Mouse (Mus musculus): ENCODE results near the gene Prkcq.

Prkcq gene

DNA sequence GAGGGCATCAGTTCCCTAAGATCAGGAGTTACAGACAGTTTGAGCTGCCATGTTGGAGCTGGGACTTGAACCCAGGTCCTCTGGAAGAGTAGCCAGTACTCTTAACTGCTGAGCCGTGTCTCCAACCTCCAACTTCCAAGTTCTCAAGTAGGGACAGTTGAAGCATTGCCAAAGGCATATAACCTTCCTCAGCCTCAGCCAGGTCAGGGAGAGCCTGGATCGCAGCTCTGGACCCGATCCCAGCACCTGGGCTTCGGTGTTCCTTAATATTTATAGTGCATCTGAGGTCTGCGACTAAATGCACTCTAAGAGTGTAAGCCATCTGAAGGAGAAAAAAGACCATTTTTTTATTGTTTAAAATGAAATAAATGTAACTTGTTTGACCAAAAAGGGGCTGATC, 12.1 kb downstream of the Prkcq start:
- ATAC-seq (ENCODE audit: insufficient number of reproducible peaks, low FRiP score, low TSS enrichment), result no peak

DNA sequence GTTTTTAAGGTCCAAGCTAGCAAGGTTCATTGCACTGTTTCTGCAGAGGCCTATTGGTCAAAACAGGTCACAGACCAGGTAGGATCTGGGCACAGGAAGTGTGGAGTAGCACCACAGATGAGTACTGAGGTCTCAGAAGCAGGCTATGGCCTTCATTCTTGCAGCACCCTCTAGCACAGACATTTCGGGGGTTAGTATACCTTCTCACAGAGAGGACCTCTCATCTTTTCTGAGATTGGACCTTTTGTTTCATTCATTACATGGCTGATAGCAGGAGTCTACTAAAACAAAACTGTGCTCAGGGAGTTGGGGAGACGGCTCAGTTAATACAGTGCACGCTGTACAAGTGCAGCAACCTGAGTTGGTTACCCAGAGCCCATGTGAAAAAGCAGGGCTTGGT, 14.7 kb downstream of the Prkcq start:
- ATAC-seq (ENCODE audit: insufficient number of reproducible peaks, low FRiP score, low TSS enrichment), result no peak

DNA sequence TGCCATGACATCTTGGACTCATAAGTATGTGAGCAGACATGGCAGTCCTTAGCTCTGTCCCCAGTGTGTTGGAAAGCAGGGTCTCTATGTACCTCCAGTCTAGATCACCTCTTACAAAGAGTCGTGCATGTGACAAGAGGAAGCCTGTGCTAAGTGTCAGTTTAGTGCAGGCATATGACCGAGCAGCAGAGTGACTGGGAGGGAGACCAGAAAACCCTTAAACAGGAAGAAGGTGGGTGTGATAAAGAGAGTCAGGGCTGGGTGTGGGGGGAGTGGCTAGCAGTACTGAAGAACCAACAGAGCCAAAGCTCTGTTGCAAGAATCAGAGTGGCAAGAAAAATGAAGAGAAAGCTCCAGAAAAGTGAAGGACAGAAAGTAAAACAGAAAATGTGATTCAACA, 15.3 kb downstream of the Prkcq start:
- no peak for ATAC-seq (ENCODE audit: insufficient number of reproducible peaks, low FRiP score, low TSS enrichment)

DNA sequence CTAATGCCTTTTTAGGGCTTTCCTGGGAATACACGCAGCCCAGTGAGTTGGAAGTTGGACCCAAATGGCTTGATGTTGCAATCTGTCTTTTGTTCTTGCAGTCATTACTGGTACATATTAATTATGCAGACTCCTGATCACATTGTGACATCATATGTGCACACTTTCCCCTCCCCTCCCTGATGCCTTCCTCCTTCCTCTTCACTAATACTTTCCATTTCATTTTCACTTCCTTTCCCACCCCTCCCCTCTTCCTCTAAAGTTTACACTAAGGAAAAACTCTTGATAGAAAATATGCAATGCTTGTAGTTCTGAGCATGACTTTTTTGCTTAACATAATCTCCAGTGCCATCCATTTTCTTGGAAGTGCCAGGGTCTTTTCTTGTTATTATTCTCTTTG, 16.4 kb downstream of the Prkcq start:
- ATAC-seq (ENCODE audit: insufficient number of reproducible peaks, low FRiP score, low TSS enrichment), result no peak

DNA sequence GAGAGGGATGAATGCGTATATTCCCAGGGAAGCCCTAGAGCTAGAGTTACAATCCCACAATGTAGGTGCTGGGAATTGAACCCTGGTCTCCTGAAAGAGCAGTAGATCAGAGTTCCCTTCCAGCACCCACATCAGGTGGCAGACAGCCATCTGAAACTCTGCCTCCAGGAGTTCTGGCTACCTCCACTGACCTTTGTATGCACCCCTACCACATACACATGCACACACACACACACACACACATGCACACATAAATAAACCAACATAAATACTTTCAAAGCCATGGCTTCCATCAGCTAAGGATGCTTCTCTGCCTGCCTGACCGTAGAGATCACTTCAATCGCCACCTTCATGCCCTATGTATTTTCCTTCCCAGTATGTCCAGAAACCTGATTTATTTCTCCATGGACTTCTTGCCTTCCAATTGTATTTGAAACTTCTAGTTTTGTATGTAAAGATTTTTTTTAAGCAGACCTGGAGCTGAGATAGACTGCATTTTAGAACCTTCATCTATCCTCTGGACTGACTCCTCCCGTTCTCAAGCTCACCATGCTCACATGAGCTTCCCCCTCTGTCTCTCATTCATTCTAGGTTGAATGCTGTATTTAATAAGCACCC, 17.4 kb downstream of the Prkcq start:
- no peak for ATAC-seq (ENCODE audit: insufficient number of reproducible peaks, low FRiP score, low TSS enrichment)

DNA sequence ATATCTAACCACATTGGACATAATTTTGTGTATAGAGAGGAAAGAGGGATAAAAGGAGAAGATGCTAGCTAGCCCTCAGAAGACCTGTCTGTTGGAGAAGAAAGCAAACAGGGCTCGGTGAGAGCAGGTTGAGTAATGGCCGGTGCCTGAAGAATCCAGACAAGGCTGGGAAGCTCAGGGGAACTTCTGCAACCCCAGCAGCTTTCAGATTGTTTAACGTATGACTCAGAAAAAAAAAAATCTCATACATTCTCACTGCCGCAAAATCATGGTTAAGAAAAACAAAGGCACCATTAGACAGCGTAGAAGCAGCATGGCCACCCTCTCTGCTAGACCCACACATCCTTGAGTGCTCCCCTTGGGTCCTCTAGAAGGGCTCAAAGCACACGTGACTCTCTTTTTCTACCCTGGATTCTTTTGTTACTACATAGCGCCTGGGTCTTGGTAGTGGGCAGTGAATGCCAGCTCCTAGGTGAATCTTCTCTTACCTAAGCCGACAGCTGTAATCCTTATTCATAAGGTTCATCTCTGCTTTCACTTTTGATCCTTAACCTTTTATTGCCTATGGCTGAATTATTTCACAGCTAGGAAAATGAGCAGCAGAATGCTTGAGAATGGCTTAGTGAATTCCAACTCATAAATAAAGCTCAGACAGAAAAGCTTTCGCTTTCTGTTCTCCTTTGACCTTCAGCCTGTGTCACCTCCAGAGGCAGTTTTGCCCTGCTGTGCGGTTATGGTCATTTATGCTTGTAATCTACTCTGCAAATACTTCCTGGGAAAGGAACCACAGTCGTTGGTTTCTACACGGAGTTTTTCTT, 20.6 kb downstream of the Prkcq start:
- no peak for ATAC-seq (ENCODE audit: insufficient number of reproducible peaks, low FRiP score, low TSS enrichment)

DNA sequence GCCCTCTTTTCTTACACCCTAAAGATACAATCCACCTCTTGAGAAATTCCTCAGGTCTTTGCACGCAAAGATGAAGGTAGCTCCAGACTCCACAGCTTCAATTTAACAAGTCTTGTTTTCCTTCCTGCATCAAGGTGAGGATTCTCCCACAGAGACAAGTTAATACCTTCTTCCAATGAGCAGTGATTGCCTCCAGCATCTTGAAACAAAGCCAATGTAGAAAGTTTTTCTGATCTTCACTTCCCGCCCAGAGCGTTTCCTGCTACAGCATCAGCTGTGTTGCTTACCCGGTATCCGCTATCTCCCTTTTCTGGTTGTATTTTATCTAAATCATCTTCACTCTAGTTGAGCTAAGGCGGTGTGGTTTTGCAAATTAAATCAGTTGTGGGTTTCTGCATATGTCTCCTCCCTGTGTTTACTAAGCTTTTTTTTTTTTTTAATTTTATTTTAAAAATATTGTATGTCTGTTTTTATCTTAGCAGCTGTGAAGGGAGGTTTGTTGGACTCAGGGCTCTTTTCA, 21.3 kb downstream of the Prkcq start:
- no peak for ATAC-seq (ENCODE audit: insufficient number of reproducible peaks, low FRiP score, low TSS enrichment)

DNA sequence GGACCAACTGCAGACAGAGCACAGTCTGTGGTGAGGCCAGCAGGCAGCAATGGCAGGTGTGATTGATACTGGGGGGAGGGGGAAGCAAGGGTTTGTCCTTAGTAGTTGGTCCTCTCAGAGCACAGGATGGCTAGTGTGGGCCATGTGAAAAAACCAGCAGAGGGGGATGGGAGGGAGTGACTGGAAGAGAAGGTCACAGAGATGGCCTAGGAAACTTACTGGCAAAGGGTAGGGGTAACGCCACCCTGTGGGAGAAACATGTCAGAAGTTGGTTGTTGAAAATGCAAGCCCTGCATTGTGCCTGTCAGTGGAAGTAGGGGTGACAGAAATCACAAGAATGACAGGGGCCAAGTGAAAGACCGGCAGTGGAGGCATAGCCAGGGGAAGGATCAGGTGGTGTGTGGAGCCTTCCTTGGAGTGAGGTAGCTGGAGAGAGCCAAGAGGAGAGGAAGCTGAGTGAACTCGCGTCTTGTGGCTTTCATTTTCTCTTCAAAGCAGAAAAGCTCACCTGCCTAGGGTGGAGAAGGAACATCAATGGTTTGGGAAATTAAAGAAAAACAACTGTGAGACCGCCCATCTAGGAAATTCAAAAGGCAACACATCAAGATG, 22.9 kb downstream of the Prkcq start:
- no peak for ATAC-seq (ENCODE audit: insufficient number of reproducible peaks, low FRiP score, low TSS enrichment)

DNA sequence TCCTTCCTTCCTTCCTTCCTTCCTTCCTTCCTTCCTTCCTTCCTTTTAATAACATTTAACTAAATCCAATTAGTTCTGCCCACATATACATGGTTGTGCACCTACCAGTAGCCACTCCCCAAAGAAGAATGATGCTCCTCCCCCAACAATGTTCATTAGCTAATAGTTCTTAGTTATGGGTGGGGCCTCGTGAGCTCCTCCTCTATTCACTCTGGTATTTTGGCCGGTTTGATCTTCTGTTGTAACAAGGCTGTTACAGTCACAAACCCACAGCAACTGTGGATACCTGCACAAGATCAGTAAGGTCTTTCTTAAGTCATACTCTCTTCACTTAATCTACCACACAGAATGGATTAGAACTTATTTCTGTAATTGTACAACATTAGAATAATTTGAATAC, 24.2 kb downstream of the Prkcq start:
- no peak for ATAC-seq (ENCODE audit: insufficient number of reproducible peaks, low FRiP score, low TSS enrichment)

DNA sequence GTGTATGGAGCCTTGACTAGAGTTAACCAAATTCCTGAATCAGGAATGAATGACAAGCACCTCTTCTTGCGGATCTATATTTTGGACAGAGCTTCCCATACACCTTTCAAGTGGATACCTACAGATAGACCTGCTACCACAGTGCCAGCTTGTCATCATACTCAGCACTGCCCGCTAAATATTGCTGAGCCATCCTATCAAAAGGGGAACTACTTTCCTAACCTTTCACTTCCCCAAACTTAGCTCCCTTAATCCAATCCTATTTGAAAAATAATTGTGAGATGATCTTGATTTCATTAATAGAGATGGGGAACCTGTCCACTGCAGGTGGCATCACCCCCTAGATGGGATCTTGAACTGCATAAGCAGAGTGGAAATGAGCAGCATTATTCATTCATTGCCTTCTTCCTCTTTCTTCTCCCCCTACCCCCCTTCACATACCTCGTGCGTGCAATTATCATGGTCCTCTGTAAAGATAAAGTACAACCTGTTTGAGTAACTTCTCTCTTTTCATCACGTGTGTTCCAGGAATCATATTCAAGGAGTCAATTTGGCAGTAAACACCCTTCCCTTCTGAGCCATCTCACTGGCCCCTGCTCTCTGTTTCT, 25.1 kb downstream of the Prkcq start:
- no peak for ATAC-seq (ENCODE audit: insufficient number of reproducible peaks, low FRiP score, low TSS enrichment)

DNA sequence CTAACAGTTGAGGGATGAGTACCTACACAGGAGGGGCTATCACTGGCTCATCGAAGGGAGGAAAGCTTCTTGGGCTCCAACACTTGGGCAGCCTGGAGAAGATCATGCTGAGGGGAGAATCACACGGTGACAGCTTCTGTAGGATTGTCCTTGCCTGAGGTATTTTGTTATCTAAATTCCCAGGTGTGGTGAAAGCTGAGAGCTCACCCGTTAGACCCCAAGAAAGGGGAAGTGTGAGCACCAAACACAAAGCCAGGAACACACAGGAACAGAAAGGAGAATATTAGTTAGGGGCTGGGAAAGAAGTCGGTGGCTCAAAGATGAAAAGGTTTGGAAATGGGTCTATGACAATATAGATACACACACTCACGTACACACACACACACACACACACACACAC, 27.7 kb downstream of the Prkcq start:
- ATAC-seq (ENCODE audit: insufficient number of reproducible peaks, low FRiP score, low TSS enrichment), result no peak

DNA sequence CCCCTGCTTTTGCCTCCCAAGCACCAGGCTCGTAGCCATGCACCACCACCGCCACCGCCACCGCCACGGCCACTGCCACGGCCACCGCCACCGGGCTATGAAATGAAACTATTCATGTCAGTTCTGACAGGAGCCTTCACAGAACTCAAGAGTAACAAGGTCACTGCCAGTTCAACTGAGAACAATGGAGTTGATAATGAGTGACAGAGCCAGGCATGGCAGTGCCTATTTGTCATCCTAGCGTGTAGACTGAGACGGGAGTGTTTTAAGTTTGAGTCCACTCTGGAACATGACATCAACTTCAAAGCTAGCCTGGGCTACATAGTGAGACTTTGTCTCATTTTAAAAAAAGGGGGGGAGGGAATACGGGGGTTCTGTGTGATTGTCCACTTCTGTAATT, 30.9 kb downstream of the Prkcq start:
- ATAC-seq (ENCODE audit: insufficient number of reproducible peaks, low FRiP score, low TSS enrichment), result no peak

DNA sequence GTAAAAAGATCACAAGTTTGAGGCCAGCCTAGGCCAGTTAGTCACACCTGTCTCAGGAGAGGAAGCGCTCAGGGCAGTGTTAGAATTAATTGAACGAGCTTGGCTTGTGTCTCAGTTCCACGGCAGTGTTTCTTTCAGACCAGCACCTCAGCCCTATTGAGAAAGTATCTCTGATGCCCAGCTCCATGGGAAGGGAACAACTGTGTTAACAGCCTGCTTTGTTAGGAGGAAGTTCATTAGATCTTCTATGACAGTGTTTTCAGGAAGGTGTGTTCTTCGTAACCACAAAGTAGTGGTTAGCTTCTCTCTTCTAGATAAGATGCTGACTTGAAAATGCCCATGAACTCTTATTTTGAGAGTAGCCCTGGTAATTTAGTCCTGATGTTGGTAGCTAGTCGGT, 31.4 kb downstream of the Prkcq start:
- ATAC-seq (ENCODE audit: insufficient number of reproducible peaks, low FRiP score, low TSS enrichment), result no peak

DNA sequence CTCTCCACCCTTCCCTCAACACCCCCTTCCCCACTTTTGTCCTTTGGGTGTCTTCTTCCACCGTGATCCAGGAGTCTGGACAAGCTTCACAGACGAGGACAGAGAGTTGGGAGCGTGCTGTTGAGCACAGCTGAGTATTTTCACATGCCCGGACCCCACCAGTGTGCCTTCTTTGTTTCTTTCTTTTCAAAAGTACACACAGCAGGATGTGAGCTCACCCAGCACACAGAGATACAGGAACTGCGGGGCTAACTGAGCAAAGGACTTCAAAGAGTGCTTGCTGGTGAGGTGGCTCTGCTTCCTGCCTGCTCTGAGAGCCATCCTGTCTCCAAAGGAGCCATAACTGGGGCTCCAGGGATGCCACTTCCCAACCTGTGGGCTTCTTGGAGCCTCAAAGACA, 32.3 kb downstream of the Prkcq start:
- no peak for ATAC-seq (ENCODE audit: insufficient number of reproducible peaks, low FRiP score, low TSS enrichment)

DNA sequence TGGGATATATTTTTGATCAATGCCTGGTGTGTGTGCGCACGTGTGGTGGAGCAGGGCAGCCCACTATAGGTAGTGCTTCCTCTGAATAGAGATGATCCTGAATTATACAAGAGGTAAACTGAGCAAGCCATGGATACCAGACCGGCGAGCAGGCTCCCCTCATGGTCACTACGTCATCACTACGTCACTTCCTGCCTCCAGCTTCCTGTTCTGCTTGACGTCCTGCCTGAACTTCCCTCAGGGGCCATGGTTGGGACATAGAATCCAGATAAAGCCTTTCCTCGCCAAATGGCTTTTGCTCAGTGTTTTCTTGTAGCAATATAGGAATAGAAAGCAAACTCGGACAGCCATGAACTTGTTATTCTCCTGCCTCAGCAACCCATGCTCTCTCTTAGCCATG, 33.1 kb downstream of the Prkcq start:
- ATAC-seq (ENCODE audit: insufficient number of reproducible peaks, low FRiP score, low TSS enrichment), result no peak

DNA sequence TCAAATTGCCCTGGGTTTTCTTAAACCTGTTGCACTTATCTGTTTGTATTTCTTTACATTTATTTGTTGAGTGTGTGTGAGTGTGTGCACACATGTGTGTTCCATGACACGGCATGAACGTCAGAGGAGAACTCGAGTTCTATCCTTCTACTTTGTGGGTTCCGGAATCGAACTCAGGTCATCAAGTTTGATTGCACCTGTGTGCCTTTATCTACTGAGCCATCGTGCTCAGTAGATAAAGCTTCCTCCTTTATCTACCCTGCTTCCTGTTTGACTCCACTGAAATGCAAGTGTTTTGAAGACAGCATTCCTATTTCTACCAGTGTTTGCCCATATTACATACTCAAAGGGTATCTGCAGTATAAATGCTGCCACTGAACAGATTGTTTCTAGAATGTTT, 33.8 kb downstream of the Prkcq start:
- ATAC-seq (ENCODE audit: insufficient number of reproducible peaks, low FRiP score, low TSS enrichment), result no peak

DNA sequence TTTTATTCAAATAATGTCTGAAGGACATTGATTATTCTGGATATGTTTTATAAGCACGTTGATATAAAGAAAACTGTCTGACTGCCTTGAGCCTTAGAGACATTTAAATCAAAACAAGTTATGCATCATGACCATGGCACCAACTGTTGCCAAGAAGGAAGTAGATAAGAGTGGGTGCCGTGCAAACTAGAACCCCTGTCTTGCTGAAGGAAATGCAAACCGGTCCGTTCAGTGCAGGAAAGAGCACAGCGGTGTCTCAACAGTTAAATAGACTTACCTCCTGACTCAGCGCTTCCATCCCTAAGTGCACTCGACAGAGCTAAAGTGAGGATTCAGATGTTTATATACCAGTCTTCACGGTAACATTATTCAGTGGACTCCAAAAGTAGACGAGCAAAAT, 36.4 kb downstream of the Prkcq start:
- no peak for ATAC-seq (ENCODE audit: insufficient number of reproducible peaks, low FRiP score, low TSS enrichment)

DNA sequence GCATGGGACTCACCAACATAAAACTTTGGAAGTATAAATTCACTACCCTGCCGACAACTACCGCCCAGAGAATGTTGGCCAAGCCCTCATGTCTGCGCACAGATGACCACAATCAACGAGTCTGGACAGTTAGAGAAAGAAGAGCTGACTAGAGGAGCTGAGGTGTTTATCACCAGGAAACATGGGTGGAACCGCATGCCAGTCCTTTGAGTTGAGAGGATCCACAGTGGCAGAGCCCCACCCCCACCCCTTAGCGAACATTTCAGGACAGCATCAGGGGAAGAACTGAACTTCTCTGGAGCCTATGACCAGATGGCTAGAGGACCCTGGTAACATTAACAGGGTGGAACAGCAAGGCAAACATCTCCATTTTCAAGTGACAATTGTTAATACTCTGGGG, 37.4 kb downstream of the Prkcq start:
- no peak for ATAC-seq (ENCODE audit: insufficient number of reproducible peaks, low FRiP score, low TSS enrichment)

DNA sequence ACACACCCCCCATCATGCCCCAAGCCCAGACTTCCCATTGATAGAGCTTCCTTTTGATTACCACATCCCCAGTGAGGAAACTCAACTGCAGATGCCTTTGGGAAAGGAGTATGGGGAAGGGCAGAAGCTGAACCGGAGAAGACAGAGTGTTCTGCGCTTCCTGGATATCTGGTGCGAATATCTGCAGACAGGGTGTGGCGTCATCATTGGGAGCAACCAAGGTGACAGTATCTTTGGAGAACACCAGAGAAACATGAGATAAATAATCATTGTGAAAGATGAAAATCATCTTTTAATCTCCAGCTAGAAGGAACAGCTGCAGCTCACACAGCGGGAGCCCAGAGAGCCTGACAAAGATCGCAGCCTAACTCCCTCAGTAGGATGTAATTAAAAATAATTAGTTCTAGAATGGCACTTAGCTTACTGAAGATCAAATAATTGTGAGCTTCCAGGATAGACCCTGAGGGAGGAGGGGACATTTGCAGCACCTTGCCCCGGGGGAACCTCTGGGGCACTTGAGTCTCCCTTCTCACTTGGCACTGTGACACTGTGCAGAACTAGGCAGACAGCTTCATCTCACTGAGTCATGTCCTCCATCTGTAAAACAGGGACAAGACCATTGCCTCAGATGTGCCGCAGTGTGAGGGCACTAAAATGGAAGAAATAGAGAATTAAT, 38.5 kb downstream of the Prkcq start:
- no peak for ATAC-seq (ENCODE audit: insufficient number of reproducible peaks, low FRiP score, low TSS enrichment)

DNA sequence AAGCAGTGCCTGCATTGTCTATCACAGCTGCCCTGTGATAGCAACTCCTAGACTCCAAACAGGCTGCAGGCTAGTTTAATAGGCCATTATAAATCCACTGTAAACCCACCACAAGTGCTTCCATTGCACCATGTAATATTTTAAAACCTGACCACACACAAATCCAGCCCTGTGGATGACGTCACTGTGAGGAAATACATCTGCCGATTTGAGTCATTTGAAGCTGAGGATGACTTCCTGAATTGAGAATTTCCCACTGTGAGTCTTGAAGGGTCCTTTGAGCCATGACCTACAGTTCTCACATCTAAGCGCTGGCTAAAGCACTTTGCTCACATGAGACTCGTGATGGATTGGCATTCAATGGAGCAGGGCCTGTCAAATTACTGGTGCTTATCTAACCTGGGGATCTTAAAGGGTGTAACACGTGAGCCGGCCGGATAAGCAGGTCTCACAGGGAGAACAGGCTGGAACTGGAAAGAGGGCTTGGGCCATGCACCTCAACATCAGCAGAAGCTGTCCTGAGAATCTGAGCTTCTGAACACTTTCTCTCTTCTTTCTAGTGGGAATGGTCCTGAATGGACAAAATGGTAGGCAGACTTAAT, 40.2 kb downstream of the Prkcq start:
- no peak for ATAC-seq (ENCODE audit: insufficient number of reproducible peaks, low FRiP score, low TSS enrichment)
